Mouse (Mus musculus): ENCODE measurements around the gene Safb. TPM values are rescaled to one million over a fixed set of nuclear protein-coding genes. Genes with fewer than 3 reads are reported as not detected.

The Safb gene
- polyA plus RNA-seq, 1 experiment from 2014 or later = 36.3 TPM

GRCm38 (mm10) chr17:56561866-56562265 is 22.8 kb upstream of the Safb start:
- Histone ChIP-seq H3K4me3 (replicated peaks) (no peak overlapping the region), H3K36me3 (replicated peaks) (peaks cover 60% of the 10 kb centered on the region)

DNA sequence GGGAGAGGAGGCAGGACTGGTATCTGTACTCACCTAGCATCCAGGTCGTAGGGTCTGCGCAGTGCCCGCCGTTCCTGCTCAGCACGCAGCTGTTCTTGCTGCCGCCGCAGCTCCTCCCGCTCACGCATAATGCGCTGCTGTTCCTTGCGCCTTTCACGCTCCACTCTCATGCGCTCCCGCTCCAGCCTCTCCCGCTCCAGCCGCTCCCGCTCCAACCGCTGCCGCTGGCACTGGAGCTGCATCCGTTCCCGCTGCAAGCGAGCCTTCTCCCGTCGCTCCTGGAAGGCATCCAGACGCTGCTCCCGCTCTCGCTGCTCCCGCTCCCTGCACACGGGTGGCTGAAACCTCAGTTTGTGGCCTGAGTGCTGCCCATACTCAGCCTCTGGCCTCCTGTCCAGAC is 18.3 kb upstream of the Safb start:
- H3K36me3 ChIP-seq (replicated peaks) = peaks cover 100% of the 10 kb centered on the region
- H3K4me3 ChIP-seq (replicated peaks) = no peak overlapping the region
- WGBS (ENCODE audit: insufficient replicate concordance) = 95% methylated on average over 29 of the region's 29 CpGs
- no peaks in the 10 kb centered on the region for H3K27me3 ChIP-seq
- ATAC-seq (ENCODE audit: insufficient read depth) = no peak
- no peaks in the 10 kb centered on the region for H3K9me3 ChIP-seq (replicated peaks)
- no peak overlapping the region for H3K4me2 ChIP-seq
- no peak overlapping the region for H3K9ac ChIP-seq
- no peaks in the 10 kb centered on the region for H3K4me1 ChIP-seq (replicated peaks)
- no peak overlapping the region for H3K27ac ChIP-seq (replicated peaks)

More at GRCm38 (mm10) chr17:56561866-56562265, 22.8 kb upstream of the Safb start:
- no peak for ATAC-seq (ENCODE audit: insufficient read depth)
- WGBS (ENCODE audit: insufficient replicate concordance) = 77% methylated on average over 2 of the region's 2 CpGs
- no peak overlapping the region for H3K9ac ChIP-seq
- no peaks in the 10 kb centered on the region for H3K9me3 ChIP-seq (replicated peaks)
- H3K4me1 ChIP-seq (replicated peaks) = 0 out of 2 replicates have a peak, but pooled peaks cover 2% of the 10 kb centered on the region
- no peak overlapping the region for H3K4me2 ChIP-seq
- H3K27ac ChIP-seq (replicated peaks) = no peak overlapping the region
- H3K27me3 ChIP-seq = no peaks in the 10 kb centered on the region

DNA sequence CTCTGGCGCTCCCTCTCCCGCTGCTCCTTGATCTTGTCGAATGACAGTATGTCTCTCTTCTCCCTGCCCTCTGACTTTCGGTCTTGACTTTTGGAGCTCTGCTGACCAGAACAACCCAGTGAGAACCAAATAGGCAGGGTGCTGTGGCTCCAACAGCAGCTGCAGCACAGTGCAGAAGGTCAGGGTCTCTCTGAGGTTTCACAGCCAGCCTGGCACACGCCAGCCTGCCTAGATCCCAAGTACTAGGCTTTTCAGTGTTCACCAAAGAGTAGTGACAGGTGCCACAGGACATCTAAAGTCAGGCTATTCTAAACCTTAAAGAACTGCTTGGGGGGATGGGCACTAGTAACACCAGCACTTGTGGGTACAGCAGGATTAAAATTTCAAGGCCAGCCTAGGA is 17.7 kb upstream of the Safb start:
- whole genome bisulfite sequencing (ENCODE audit: insufficient replicate concordance) = 93% methylated on average over 5 of the region's 5 CpGs

DNA sequence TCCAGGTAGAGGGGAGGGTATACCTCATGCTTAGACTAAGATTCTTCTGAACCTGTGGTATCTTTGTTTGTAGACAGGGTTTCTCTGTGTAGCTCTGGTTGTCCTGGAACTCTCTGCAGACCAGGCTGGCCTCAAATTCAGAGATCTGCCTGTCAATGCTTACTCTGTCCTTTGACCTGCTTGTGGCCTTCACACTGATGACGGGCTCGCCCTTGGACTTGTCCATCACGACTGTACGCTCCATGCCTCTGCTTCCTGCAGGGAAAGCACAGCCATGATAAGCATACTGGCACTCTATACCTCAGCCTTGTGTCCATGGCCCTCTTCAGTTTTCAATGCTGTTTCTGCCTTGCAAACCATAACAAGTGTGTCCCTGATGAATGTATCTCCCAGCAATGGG is 17.3 kb upstream of the Safb start:
- ATAC-seq (ENCODE audit: insufficient read depth) = no peak
- Histone ChIP-seq H3K9me3 (replicated peaks) (no peaks in the 10 kb centered on the region), H3K4me3 (replicated peaks) (no peak overlapping the region), H3K9ac (no peak overlapping the region), H3K36me3 (replicated peaks) (peaks cover 100% of the 10 kb centered on the region), H3K4me1 (replicated peaks) (no peaks in the 10 kb centered on the region; the same call in 1 of the 2 replicates), H3K4me2 (no peak overlapping the region), H3K27ac (replicated peaks) (no peak overlapping the region), H3K27me3 (no peaks in the 10 kb centered on the region)
- 82% methylated on average over 4 of the region's 4 CpGs for WGBS (ENCODE audit: insufficient replicate concordance)

More for the DNA sequence above, 17.7 kb upstream of the Safb start:
- no peak overlapping the region for H3K27ac ChIP-seq (replicated peaks)
- no peaks in the 10 kb centered on the region for H3K27me3 ChIP-seq
- H3K4me2 ChIP-seq = no peak overlapping the region
- no peak overlapping the region for H3K4me3 ChIP-seq (replicated peaks)
- no peak overlapping the region for H3K9ac ChIP-seq
- H3K9me3 ChIP-seq (replicated peaks) = no peaks in the 10 kb centered on the region
- H3K4me1 ChIP-seq (replicated peaks) = no peaks in the 10 kb centered on the region
- H3K36me3 ChIP-seq (replicated peaks) = peaks cover 100% of the 10 kb centered on the region
- ATAC-seq (ENCODE audit: insufficient read depth) = no peak

GRCm38 (mm10) chr17:56570287-56570686 is 14.3 kb upstream of the Safb start:
- Histone ChIP-seq H3K36me3 (replicated peaks) (peaks cover 99% of the 10 kb centered on the region), H3K4me2 (no peak overlapping the region), H3K9ac (no peak overlapping the region), H3K4me3 (replicated peaks) (no peak overlapping the region), H3K27ac (replicated peaks) (no peak overlapping the region), H3K9me3 (replicated peaks) (no peaks in the 10 kb centered on the region), H3K27me3 (no peaks in the 10 kb centered on the region), H3K4me1 (replicated peaks) (no peaks in the 10 kb centered on the region; the same call in 1 of the 2 replicates)
- WGBS (ENCODE audit: insufficient replicate concordance) = 92% methylated on average over 4 of the region's 4 CpGs
- ATAC-seq (ENCODE audit: insufficient read depth) = no peak

DNA sequence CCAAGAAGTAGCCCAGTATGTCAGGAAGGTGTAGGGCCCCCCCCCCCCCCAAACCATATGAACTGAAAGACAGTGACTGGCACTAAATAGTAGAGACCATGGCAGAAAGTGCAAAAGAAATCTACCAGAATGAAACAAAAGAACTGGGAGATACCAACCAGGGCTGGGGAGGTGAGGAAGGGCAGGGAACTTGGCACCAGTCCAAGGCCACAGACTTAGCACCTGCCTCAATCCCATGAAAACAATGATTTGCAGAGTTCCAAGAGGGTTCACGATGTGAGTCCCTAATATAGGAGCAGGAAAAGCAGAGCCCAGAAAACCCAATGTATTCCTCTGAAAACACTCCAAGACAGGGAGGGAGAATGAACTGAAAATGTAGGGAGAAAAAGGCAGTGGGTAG is 12.5 kb upstream of the Safb start:
- Histone ChIP-seq H3K9ac (no peak overlapping the region), H3K27ac (replicated peaks) (no peak overlapping the region), H3K27me3 (no peaks in the 10 kb centered on the region), H3K9me3 (replicated peaks) (no peaks in the 10 kb centered on the region), H3K4me2 (no peak overlapping the region), H3K4me3 (replicated peaks) (no peak overlapping the region), H3K4me1 (replicated peaks) (no peaks in the 10 kb centered on the region; the same call in 1 of the 2 replicates), H3K36me3 (replicated peaks) (peaks cover 96% of the 10 kb centered on the region)
- no peak for ATAC-seq (ENCODE audit: insufficient read depth)
- WGBS (ENCODE audit: insufficient replicate concordance) = 73% methylated on average over 1 of the region's 1 CpGs

- Histone ChIP-seq H3K4me2 (no peak overlapping the region), H3K27me3 (no peaks in the 10 kb centered on the region), H3K36me3 (replicated peaks) (peaks cover 96% of the 10 kb centered on the region), H3K9me3 (replicated peaks) (no peaks in the 10 kb centered on the region), H3K4me1 (replicated peaks) (no peaks in the 10 kb centered on the region; the same call in 1 of the 2 replicates), H3K4me3 (replicated peaks) (no peak overlapping the region), H3K27ac (replicated peaks) (0 out of 2 replicates have a peak overlapping the region, but pooled peaks have one; percentile 3), H3K9ac (no peak overlapping the region)
- no peak for ATAC-seq (ENCODE audit: insufficient read depth)
- 90% methylated on average over 3 of the region's 3 CpGs for WGBS (ENCODE audit: insufficient replicate concordance)
Measured at GRCm38 (mm10) chr17:56572939-56573338, 11.7 kb upstream of the Safb start.

- peak overlapping the region; percentile 99 for H3K27ac ChIP-seq (replicated peaks)
Measured at GRCm38 (mm10) chr17:56583071-56583470, 1.6 kb upstream of the Safb start.

DNA sequence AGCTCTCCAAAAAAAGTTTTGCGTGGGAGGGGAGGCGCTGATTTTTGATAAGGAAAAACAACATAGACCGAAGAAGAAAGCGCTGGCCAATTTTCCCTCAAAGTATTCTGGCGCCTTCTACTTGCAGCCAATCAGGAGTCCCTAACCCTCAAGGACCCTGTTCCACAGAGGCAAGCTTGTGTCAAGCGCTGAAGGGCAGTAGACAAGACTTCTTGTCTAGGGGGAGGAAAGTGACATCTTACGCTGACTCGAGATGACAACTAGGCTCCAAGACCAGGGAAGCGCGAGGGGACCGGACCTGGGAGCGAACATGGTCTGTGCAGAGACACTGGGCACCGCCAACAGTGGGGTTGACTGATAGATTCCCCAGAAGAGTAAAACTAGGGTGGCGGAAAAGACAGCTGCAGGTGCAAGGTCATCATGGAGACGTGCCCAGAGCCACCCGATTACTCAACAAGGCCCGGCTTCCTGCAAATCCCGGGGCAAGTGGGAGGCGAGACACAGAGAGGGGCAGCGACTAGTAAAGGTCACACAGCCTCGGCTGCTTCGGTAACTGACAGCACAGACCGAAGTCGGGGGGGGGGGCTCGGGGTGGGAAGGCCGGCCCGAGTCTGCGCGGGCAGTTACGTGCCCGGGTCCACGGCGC is 891 bp upstream of the Safb start:
- ATAC-seq (ENCODE audit: insufficient read depth) = peak; percentile 0; the same call in 1 of the 2 replicates
- Histone ChIP-seq H3K27ac (replicated peaks) (peak overlapping the region; percentile 99), H3K36me3 (replicated peaks) (peaks cover 71% of the 10 kb centered on the region), H3K4me3 (replicated peaks) (peak overlapping the region; percentile 95), H3K9ac (peak overlapping the region; percentile 93), H3K4me1 (replicated peaks) (peaks cover 62% of the 10 kb centered on the region), H3K27me3 (no peaks in the 10 kb centered on the region), H3K4me2 (peak overlapping the region; percentile 88), H3K9me3 (replicated peaks) (no peaks in the 10 kb centered on the region)
- under 1% methylated on average over 32 of the region's 33 CpGs for WGBS (ENCODE audit: insufficient replicate concordance)

More at GRCm38 (mm10) chr17:56583071-56583470, 1.6 kb upstream of the Safb start:
- Histone ChIP-seq H3K9me3 (replicated peaks) (no peaks in the 10 kb centered on the region), H3K27me3 (no peaks in the 10 kb centered on the region), H3K9ac (peak overlapping the region; percentile 93), H3K4me2 (peak overlapping the region; percentile 88), H3K4me3 (replicated peaks) (peak overlapping the region; percentile 95), H3K4me1 (replicated peaks) (peaks cover 58% of the 10 kb centered on the region), H3K36me3 (replicated peaks) (peaks cover 71% of the 10 kb centered on the region)
- 65% methylated on average over 1 of the region's 1 CpGs for WGBS (ENCODE audit: insufficient replicate concordance)
- no peak for ATAC-seq (ENCODE audit: insufficient read depth)

- peaks cover 71% of the 10 kb centered on the region for H3K36me3 ChIP-seq (replicated peaks)
- H3K27ac ChIP-seq (replicated peaks) = peak overlapping the region; percentile 99
- no peaks in the 10 kb centered on the region for H3K27me3 ChIP-seq
- H3K9me3 ChIP-seq (replicated peaks) = no peaks in the 10 kb centered on the region
- peak overlapping the region; percentile 95 for H3K4me3 ChIP-seq (replicated peaks)
- H3K4me2 ChIP-seq = peak overlapping the region; percentile 88
- peaks cover 62% of the 10 kb centered on the region for H3K4me1 ChIP-seq (replicated peaks)
- WGBS (ENCODE audit: insufficient replicate concordance) = under 1% methylated on average over 61 of the region's 61 CpGs
- peak; percentile 10; the same call in 1 of the 2 replicates for ATAC-seq (ENCODE audit: insufficient read depth)
- peak overlapping the region; percentile 90 for H3K9ac ChIP-seq
Measured at GRCm38 (mm10) chr17:56585171-56585821, 671 bp downstream of the Safb start.

DNA sequence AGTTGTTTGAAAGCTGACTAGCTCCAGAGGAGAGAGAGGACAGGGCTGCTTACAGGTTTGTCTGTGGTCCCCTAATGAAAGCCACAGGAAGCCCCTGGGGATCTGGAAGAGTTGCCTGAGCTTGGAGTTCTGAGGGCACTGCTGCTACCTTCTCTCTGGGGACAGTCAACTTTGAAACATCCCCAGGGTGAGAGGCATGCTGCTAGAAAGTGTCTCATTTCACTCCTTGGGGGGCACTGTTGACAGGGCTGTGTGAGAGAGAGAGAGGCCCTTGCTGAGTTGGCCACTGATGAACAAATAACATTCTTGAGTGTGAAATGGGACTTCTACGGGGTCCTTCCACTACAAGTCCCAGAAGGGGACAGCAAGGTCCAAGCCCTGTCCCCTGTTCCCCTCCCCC is 3.1 kb downstream of the Safb start:
- Histone ChIP-seq H3K4me2 (peak overlapping the region; percentile 88), H3K9me3 (replicated peaks) (no peaks in the 10 kb centered on the region), H3K9ac (peak overlapping the region; percentile 12; the same call in 1 of the 2 replicates), H3K27me3 (no peaks in the 10 kb centered on the region), H3K27ac (replicated peaks) (no peak overlapping the region), H3K36me3 (replicated peaks) (peaks cover 71% of the 10 kb centered on the region), H3K4me1 (replicated peaks) (peaks cover 51% of the 10 kb centered on the region), H3K4me3 (replicated peaks) (no peak overlapping the region)
- ATAC-seq (ENCODE audit: insufficient read depth) = no peak
- WGBS (ENCODE audit: insufficient replicate concordance) = 97% methylated on average over 1 of the region's 1 CpGs

All from liver, embryonic 15.5 days (tissue).